Mouse (Mus musculus) hindbrain, embryonic 13.5 days (tissue): Measurements from ENCODE around the gene Fkbp9. TPM values are rescaled to one million over a fixed set of nuclear protein-coding genes. Genes with fewer than 3 reads are reported as not detected.
"Not testable (repeated sequence)": the region's sequence is repeated elsewhere in the genome, so short reads cannot be mapped to it uniquely, and the experiment has no call there.

Experiments
- ATAC-seq: fragments of 200-750 bp; cut with Nextera tagmentation; 2 replicates; pipeline ENCODE4 v1.8.0; 2017; ENCODE audit warnings: moderate TSS enrichment; ENCODE audit not compliant: low FRiP score
- H3K27ac ChIP-seq: fragments of 300-500 bp; sonication (generic); 2 replicates; pipeline ENCODE4 v1.5.1; 2015; ENCODE audit warnings: inconsistent platforms, mild to moderate bottlenecking, moderate library complexity
- H3K27me3 ChIP-seq: fragments of 300-500 bp; sonication (generic); 2 replicates; pipeline ENCODE4 v1.6.1; 2015; ENCODE audit warnings: mild to moderate bottlenecking, inconsistent platforms
- H3K36me3 ChIP-seq: fragments of 300-500 bp; sonication (generic); 2 replicates; pipeline ENCODE4 v1.6.1; 2015; ENCODE audit warnings: mild to moderate bottlenecking, inconsistent platforms
- H3K4me1 ChIP-seq: fragments of 300-500 bp; sonication (generic); replicated peaks from 2 replicates; pipeline ENCODE4 v1.6.1; 2015; ENCODE audit warnings: inconsistent platforms
- H3K4me2 ChIP-seq: fragments of 300-500 bp; sonication (generic); 2 replicates; pipeline ENCODE4 v1.6.1; 2015; ENCODE audit warnings: inconsistent platforms, mild to moderate bottlenecking, moderate library complexity
- H3K4me3 ChIP-seq: fragments of 300-500 bp; sonication (generic); 2 replicates; pipeline ENCODE4 v1.5.1; 2015; ENCODE audit warnings: mild to moderate bottlenecking, inconsistent platforms
- H3K9ac ChIP-seq: fragments of 300-500 bp; sonication (generic); 2 replicates; pipeline ENCODE4 v1.6.1; 2015; ENCODE audit warnings: mild to moderate bottlenecking, inconsistent platforms
- H3K9me3 ChIP-seq: fragments of 300-500 bp; sonication (generic); 2 replicates; pipeline ENCODE4 v1.6.1; 2016; ENCODE audit warnings: inconsistent platforms
- WGBS: fragments of 180-500 bp; shearing (Covaris S2); methylation state at CpG from one replicate; pipeline ENCODE4 v1.1.7; 2015; 5-methylcytosine and 5-hydroxymethylcytosine counted together
- polyA plus RNA-seq: library from polyadenylated mRNA; unstranded; fragments of >200 nt; fragmentation: Nextera tagmentation; extraction: Ambion mirVana; gene quantifications from 2 replicates; pipeline ENCODE4 v1.2.1, GENCODE M21; 2015

Gene Fkbp9
- polyA plus RNA-seq, 1 experiment from 2014 or later, result 41.3 TPM

DNA sequence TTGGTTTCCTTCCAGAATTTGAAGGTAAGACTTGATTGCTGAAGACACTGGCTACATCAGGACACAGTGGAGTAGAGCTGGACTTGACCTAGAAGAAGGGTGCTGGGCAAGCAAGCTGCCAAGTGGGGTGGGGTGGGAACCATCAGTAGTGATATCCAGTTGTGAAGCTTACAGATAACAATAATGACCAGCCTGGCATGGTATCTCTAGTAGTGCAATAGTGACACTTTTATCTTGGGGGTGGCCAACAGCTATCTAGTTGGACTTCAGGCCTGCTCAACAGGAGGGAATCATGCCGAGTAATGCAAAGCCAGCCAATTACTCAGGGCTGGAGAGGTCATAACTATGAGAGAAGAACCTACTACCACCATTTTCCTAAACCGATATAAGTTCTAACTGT is 12.5 kb downstream of the Fkbp9 start:
- no peaks in the 10 kb centered on the region for H3K9me3 ChIP-seq
- no peak for ATAC-seq
- no peak overlapping the region for H3K27ac ChIP-seq
- no peaks in the 10 kb centered on the region for H3K36me3 ChIP-seq
- no peaks in the 10 kb centered on the region for H3K4me1 ChIP-seq
- no peak overlapping the region for H3K9ac ChIP-seq
- no peak overlapping the region for H3K4me2 ChIP-seq
- no peaks in the 10 kb centered on the region for H3K27me3 ChIP-seq
- H3K4me3 ChIP-seq, result no peak overlapping the region
- 98% methylated on average over 2 of the region's 2 CpGs for WGBS

GRCm38 (mm10) chr6:56848974-56849373 is 17.1 kb downstream of the Fkbp9 start:
- ATAC-seq, result no peak
- 93% methylated on average over 3 of the region's 3 CpGs for WGBS
- Histone ChIP-seq H3K4me3 (no peak overlapping the region), H3K9ac (no peak overlapping the region), H3K4me1 (no peaks in the 10 kb centered on the region), H3K36me3 (no peaks in the 10 kb centered on the region), H3K9me3 (no peaks in the 10 kb centered on the region), H3K4me2 (no peak overlapping the region), H3K27ac (no peak overlapping the region), H3K27me3 (no peaks in the 10 kb centered on the region)

GRCm38 (mm10) chr6:56850315-56850714 is 18.5 kb downstream of the Fkbp9 start:
- no peak for ATAC-seq
- H3K27me3 ChIP-seq, result no peaks in the 10 kb centered on the region
- H3K9ac ChIP-seq, result no peak overlapping the region
- no peaks in the 10 kb centered on the region for H3K9me3 ChIP-seq
- H3K27ac ChIP-seq, result no peak overlapping the region
- no peaks in the 10 kb centered on the region for H3K4me1 ChIP-seq
- no peak overlapping the region for H3K4me3 ChIP-seq
- 74% methylated on average over 7 of the region's 7 CpGs for WGBS
- no peaks in the 10 kb centered on the region for H3K36me3 ChIP-seq
- no peak overlapping the region for H3K4me2 ChIP-seq

- H3K36me3 ChIP-seq, result no peaks in the 10 kb centered on the region
- no peak for ATAC-seq
- no peak overlapping the region for H3K27ac ChIP-seq
- H3K4me3 ChIP-seq, result no peak overlapping the region
- no peaks in the 10 kb centered on the region for H3K9me3 ChIP-seq
- H3K4me1 ChIP-seq, result no peaks in the 10 kb centered on the region
- no peak overlapping the region for H3K4me2 ChIP-seq
- no peak overlapping the region for H3K9ac ChIP-seq
- WGBS, result 92% methylated on average over 8 of the region's 8 CpGs
- no peaks in the 10 kb centered on the region for H3K27me3 ChIP-seq
Measured at GRCm38 (mm10) chr6:56854803-56855202, 22.9 kb downstream of the Fkbp9 start.

DNA sequence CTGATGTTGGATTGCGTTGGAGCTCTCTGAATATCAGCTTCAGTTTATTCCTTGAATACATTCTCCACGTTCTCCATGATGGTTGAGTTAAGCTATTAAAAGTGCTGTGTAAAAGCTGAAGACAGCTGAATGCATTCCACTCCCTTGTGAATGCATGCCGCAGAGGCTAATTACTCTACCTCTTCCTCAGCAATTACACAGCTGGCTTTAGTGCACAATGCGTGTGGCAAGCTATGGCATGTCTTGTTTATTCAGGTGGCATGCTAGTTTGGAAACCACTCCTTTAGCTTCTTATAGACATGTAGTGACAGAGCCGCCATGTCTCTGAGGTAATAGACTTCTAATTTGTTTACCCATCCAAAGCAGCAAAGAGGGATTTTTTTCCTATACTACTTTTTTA is 24.9 kb downstream of the Fkbp9 start:
- WGBS, result 85% methylated on average over 5 of the region's 5 CpGs
- Histone ChIP-seq H3K9ac (no peak overlapping the region), H3K9me3 (no peaks in the 10 kb centered on the region), H3K4me2 (no peak overlapping the region), H3K36me3 (no peaks in the 10 kb centered on the region), H3K27me3 (no peaks in the 10 kb centered on the region), H3K4me1 (no peaks in the 10 kb centered on the region), H3K27ac (no peak overlapping the region), H3K4me3 (no peak overlapping the region)
- no peak for ATAC-seq

DNA sequence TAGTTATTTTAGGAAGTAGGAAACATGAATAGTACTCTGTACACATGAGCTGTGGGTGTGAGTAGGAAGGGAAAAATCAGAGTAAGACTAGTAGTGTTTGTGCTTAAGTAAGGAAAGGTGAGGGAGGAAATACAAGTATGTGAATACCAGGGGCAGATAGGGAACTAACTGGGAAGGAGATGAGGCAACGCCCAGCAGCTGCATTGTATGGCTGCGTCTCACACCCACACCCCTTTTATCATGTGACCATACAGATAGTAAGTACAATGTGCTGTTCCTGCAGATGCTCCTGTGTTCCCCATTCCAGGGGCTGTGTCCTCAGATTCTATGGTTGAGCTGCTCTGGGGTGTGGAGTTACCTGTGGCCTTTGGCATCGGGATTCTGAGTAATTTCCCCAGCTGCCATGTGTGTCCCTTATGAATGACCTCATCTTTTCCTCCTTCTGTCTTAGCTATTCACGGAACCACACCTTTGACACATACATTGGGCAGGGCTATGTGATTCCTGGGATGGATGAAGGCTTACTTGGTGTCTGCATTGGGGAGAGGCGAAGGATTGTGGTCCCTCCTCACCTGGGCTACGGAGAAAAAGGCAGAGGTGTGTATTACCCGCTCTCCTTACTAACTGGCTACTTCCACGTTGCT is 28.5 kb downstream of the Fkbp9 start:
- H3K4me3 ChIP-seq, result no peak overlapping the region
- H3K4me1 ChIP-seq, result no peaks in the 10 kb centered on the region
- no peak for ATAC-seq
- H3K9me3 ChIP-seq, result no peaks in the 10 kb centered on the region
- H3K36me3 ChIP-seq, result no peaks in the 10 kb centered on the region
- H3K9ac ChIP-seq, result no peak overlapping the region
- H3K4me2 ChIP-seq, result no peak overlapping the region
- no peak overlapping the region for H3K27ac ChIP-seq
- H3K27me3 ChIP-seq, result no peaks in the 10 kb centered on the region
- WGBS, result 92% methylated on average over 8 of the region's 8 CpGs

DNA sequence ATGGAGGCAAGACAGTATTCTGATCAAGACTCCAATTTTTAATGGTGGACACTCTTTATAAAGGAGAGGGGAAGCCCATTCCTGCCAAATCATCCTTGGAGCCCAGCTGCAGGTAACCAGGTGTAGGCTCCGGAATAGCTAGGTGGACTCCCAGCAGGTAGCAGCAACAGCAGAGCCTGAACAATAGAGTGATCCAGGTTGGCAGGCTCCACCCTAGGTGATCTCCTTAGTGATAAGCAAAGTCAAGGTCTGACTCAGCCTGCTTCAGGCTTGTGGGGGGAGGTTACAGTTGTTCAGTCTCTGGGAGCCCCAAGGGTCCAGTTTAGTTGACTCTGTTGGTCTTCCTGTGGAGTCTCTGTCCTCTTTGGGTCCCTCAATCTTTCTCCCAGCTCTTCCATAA is 35.0 kb downstream of the Fkbp9 start:
- ATAC-seq, H3K4me3 ChIP-seq, H3K9me3 ChIP-seq, H3K4me2 ChIP-seq, H3K27ac ChIP-seq, H3K27me3 ChIP-seq, H3K4me1 ChIP-seq, H3K9ac ChIP-seq, H3K36me3 ChIP-seq: not testable (repeated sequence)
- 96% methylated on average over 1 of the region's 1 CpGs for WGBS

DNA sequence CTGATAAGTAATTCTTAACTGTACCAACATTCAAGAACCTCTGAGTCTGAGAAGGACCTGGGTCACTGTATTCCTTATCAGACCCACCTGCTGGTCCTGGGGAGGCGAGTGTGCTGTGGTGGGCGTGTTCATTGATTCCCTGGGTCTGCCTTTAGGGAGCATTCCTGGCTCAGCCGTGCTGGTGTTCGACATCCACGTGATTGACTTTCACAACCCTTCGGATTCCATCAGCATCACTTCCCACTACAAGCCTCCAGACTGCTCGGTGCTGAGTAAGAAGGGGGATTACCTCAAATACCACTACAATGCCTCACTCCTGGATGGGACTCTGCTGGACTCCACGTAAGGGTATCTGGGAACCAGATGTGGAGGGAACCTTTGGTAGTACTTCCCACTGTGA is 36.7 kb downstream of the Fkbp9 start:
- Histone ChIP-seq H3K36me3 (no peaks in the 10 kb centered on the region), H3K4me1 (no peaks in the 10 kb centered on the region), H3K9me3 (no peaks in the 10 kb centered on the region), H3K4me3 (no peak overlapping the region), H3K9ac (no peak overlapping the region), H3K27me3 (no peaks in the 10 kb centered on the region), H3K27ac (no peak overlapping the region), H3K4me2 (no peak overlapping the region)
- WGBS, result 77% methylated on average over 8 of the region's 8 CpGs
- ATAC-seq, result no peak

DNA sequence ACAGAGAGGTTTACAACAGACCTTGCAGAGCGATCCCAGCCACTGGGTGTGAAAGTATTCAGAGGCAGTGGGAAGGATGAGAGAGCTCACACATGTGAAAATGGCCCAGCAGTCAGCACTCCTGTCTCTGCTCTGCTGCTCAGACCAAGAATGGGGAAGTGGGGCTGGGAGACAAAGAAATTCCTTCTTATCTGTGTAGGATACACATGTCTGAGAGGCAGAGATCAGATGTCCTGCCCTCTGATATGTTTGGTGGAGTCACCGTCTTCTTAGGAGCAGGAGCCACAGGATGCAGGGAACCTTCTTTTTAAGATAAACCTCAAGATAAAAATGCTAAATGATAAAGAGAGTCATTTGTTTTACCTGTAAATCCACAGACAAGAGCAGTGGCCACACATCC is 38.2 kb downstream of the Fkbp9 start:
- Histone ChIP-seq H3K4me1 (no peaks in the 10 kb centered on the region), H3K27ac (no peak overlapping the region), H3K4me3 (no peak overlapping the region), H3K9ac (no peak overlapping the region), H3K36me3 (no peaks in the 10 kb centered on the region), H3K27me3 (no peaks in the 10 kb centered on the region), H3K9me3 (no peaks in the 10 kb centered on the region), H3K4me2 (no peak overlapping the region)
- WGBS, result 88% methylated on average over 2 of the region's 2 CpGs
- no peak for ATAC-seq

DNA sequence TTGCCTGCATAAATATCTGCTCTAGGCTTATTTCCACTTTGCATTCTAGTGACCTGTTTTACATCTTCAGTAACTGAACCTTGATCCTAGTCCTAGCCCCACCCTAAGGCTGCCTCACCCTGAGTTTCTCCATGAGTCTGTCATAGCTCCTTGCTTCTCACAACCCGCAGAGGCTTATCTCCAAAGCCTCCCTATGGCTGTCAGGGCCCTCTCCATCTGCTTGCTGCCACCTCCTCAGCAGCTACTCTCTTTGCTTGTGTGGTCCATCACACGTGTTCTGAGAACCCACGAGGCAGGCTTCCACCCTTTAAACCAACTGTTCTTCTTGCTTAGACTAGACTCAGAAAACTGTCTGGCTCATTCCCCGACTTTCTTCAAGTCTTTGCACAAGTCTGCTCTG is 45.0 kb downstream of the Fkbp9 start:
- Histone ChIP-seq H3K4me2 (no peak overlapping the region), H3K27ac (no peak overlapping the region), H3K36me3 (peaks cover 19% of the 10 kb centered on the region), H3K4me3 (no peak overlapping the region), H3K27me3 (no peaks in the 10 kb centered on the region), H3K9ac (no peak overlapping the region), H3K4me1 (no peaks in the 10 kb centered on the region), H3K9me3 (no peaks in the 10 kb centered on the region)
- 88% methylated on average over 4 of the region's 4 CpGs for WGBS
- ATAC-seq, result no peak

DNA sequence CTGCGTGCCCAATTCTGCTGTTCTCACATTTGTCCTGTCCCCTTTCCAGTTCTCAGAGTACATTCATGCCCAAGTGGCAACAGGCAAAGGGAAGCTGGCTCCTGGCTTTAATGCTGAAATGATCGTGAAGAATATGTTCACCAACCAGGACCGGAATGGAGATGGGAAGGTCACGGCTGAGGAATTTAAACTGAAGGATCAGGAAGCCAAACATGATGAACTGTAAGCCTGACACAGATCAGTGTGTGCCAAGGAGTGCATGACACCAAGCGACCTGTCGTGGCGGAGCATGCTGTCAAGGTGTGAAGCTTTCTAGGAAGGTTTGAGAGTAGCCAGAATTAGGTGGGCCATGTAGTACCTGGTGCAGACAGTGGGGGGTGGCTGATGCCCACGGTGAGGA is 46.1 kb downstream of the Fkbp9 start:
- Histone ChIP-seq H3K4me2 (no peak overlapping the region), H3K27me3 (no peaks in the 10 kb centered on the region), H3K36me3 (peaks cover 26% of the 10 kb centered on the region), H3K4me3 (no peak overlapping the region), H3K4me1 (no peaks in the 10 kb centered on the region), H3K27ac (no peak overlapping the region), H3K9me3 (no peaks in the 10 kb centered on the region), H3K9ac (no peak overlapping the region)
- no peak for ATAC-seq
- 94% methylated on average over 8 of the region's 8 CpGs for WGBS

DNA sequence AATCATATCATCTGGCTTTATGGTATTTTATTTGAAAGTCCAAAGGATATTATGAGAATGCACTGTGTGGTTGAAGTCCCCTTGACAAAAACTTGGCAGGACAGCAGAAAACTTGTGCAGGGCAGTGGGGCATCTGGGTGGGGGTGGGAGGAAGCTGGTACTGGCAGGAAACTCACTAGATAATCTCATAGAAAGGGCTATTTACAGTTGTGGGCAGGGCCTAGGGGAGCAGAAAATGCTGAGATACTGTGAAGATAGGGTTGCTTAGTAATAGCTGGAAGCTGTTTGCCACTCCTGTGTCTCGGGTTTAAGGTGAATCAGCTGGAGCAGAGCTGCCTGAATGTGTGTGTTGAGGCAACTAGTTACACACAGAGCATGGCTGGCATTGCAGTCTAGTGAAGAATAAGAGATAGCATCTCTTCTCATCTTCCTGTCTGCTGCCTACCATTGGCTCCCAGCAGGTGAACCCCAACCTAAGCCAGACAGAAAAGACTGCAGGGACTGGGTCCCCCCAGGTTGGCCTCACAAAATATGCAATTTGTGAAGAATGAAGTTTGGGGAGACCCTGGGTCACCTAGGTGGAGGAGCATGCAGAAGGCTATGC is 47.6 kb downstream of the Fkbp9 start:
- Histone ChIP-seq H3K9me3 (no peaks in the 10 kb centered on the region), H3K36me3 (peaks cover 37% of the 10 kb centered on the region), H3K4me3 (no peak overlapping the region), H3K4me1 (no peaks in the 10 kb centered on the region), H3K9ac (no peak overlapping the region), H3K4me2 (no peak overlapping the region), H3K27me3 (no peaks in the 10 kb centered on the region), H3K27ac (no peak overlapping the region)
- no peak for ATAC-seq
- WGBS, result 89% methylated on average over 1 of the region's 1 CpGs

DNA sequence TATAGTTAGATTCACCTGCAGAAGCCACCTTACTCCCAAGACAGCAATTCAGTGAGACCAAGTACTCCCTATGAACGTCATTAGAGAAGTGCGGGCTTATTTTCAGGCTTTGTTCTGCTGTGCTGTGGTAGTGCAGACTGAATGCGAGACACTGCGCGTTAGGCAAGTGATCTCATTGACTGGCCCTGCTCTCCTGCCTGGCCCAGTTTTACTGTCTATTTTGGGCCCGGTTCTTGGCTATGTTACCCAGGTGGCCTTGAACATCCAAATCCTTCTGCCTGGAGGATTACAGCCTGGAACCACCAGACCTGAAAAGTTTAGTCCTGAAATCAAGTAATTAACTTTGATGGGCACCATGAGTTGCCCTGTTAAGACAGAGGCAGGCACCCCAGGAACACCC is 56.7 kb downstream of the Fkbp9 start:
- H3K4me3 ChIP-seq, result no peak overlapping the region
- no peak for ATAC-seq
- H3K9me3 ChIP-seq, result no peaks in the 10 kb centered on the region
- no peaks in the 10 kb centered on the region for H3K4me1 ChIP-seq
- H3K36me3 ChIP-seq, result peaks cover 60% of the 10 kb centered on the region
- no peak overlapping the region for H3K4me2 ChIP-seq
- no peak overlapping the region for H3K27ac ChIP-seq
- WGBS, result 92% methylated on average over 6 of the region's 6 CpGs
- H3K9ac ChIP-seq, result no peak overlapping the region
- H3K27me3 ChIP-seq, result no peaks in the 10 kb centered on the region
